Mouse (Mus musculus) hindbrain, embryonic 10.5 days (tissue): ENCODE data around the gene Aspm. TPM values are rescaled to one million over a fixed set of nuclear protein-coding genes. Genes with fewer than 3 reads are reported as not detected.

ENCODE experiments used
- DNase-seq: peaks from one replicate; pipeline ENCODE4 v3.0.0-alpha.2; 2017; ENCODE audit warnings: low spot score
- H3K27ac ChIP-seq: fragments of 300-500 bp; sonication (generic); 2 replicates; pipeline ENCODE4 v1.5.1; 2016; ENCODE audit warnings: mild to moderate bottlenecking, moderate library complexity
- H3K27me3 ChIP-seq: fragments of 300-500 bp; sonication (generic); 2 replicates; pipeline ENCODE4 v1.6.1; 2016; ENCODE audit warnings: mild to moderate bottlenecking; ENCODE audit not compliant: poor library complexity, insufficient read depth, severe bottlenecking
- H3K36me3 ChIP-seq: fragments of 300-500 bp; sonication (generic); 2 replicates; pipeline ENCODE4 v1.6.1; 2016; ENCODE audit warnings: mild to moderate bottlenecking, moderate library complexity
- H3K4me1 ChIP-seq: fragments of 300-500 bp; sonication (generic); replicated peaks from 2 replicates; pipeline ENCODE4 v1.6.1; 2016; ENCODE audit warnings: mild to moderate bottlenecking
- H3K4me3 ChIP-seq: fragments of 300-500 bp; sonication (generic); 2 replicates; pipeline ENCODE4 v1.5.1; 2016; ENCODE audit warnings: mild to moderate bottlenecking, moderate library complexity
- H3K9me3 ChIP-seq: fragments of 300-500 bp; sonication (generic); 2 replicates; pipeline ENCODE4 v1.6.1; 2016; ENCODE audit warnings: mild to moderate bottlenecking, moderate library complexity
- WGBS: fragments of 180-500 bp; shearing (Covaris S2); methylation state at CpG from one replicate; pipeline ENCODE4 v1.1.7; 2016; 5-methylcytosine and 5-hydroxymethylcytosine counted together
- polyA plus RNA-seq: library from polyadenylated mRNA; unstranded; fragments of >200 nt; fragmentation: Nextera tagmentation; extraction: Ambion mirVana; gene quantifications from 2 replicates; pipeline ENCODE4 v1.2.1, GENCODE M21; 2016

Gene Aspm
- polyA plus RNA-seq, 1 experiment from 2014 or later: 16.5 TPM

DNA sequence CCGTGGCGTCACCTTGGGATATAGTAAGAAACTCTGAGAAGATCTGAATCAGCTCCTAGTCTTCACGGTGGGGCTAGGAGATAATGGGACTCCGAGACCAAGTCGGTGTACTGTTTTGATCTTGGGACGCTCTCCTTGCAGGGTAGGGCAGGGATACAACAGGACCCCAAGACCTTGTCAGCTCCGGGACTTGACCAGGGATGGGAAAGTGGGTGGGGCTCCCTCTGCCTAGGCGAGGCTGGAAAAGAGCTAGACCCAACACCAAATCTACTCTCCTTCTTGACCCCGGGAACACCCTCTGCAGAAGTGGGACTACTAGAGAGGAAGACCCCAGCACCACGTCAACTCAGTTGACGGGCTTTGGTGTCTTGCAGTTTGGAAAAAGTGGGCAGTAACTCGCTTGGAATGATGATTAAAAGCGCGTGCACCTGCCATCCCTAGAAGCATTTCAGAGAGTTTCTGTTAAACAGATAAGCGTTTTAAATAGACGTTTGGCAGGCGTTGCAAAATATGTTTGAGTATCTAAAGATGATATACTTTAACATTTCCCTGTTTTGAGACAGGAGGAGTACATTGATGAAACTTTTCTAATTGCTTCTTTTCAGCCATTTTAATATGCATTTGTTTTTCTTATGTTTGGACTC, 776 bp downstream of the Aspm start:
- H3K36me3 ChIP-seq: peaks cover 29% of the 10 kb centered on the region
- peak overlapping the region; percentile 93 for H3K27ac ChIP-seq
- 5% methylated on average over 17 of the region's 17 CpGs for WGBS
- DNase-seq: peak; percentile 49
- H3K9me3 ChIP-seq: no peaks in the 10 kb centered on the region
- peak overlapping the region; percentile 90 for H3K4me3 ChIP-seq
- H3K27me3 ChIP-seq: no peaks in the 10 kb centered on the region
- peaks cover 30% of the 10 kb centered on the region for H3K4me1 ChIP-seq

DNA sequence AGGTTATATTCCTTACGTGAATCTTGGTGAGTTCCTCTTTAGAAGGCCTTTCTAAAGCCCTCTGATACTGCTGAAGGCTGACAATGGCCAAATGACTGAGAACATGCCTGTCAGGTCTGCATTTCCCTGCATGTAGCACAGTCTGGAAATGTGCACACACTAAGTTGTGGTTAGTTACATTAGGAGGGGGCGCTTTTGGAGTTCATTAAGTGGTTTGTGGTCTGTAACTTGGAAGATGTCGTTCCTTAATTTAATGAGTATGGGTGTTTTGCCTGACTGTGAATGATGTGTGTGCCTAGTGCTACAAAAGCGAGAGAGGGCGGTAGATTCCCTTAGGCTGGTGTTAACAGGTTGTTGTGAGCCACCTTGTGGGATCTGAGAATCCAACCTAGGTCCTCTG, 6.2 kb downstream of the Aspm start:
- no peak for DNase-seq
- peaks cover 28% of the 10 kb centered on the region for H3K4me1 ChIP-seq
- peaks cover 80% of the 10 kb centered on the region for H3K36me3 ChIP-seq
- no peak overlapping the region for H3K4me3 ChIP-seq
- WGBS: 90% methylated on average over 5 of the region's 5 CpGs
- H3K27me3 ChIP-seq: no peaks in the 10 kb centered on the region
- H3K9me3 ChIP-seq: no peaks in the 10 kb centered on the region
- no peak overlapping the region for H3K27ac ChIP-seq

- no peak for DNase-seq
- WGBS: 90% methylated on average over 11 of the region's 11 CpGs
- Histone ChIP-seq H3K27ac (no peak overlapping the region), H3K4me1 (peaks cover 2% of the 10 kb centered on the region; the same call in 1 of the 2 replicates), H3K4me3 (no peak overlapping the region), H3K9me3 (no peaks in the 10 kb centered on the region), H3K36me3 (peaks cover 92% of the 10 kb centered on the region), H3K27me3 (no peaks in the 10 kb centered on the region)
Observed at GRCm38 (mm10) chr1:139465936-139466335, 11.4 kb downstream of the Aspm start.

DNA sequence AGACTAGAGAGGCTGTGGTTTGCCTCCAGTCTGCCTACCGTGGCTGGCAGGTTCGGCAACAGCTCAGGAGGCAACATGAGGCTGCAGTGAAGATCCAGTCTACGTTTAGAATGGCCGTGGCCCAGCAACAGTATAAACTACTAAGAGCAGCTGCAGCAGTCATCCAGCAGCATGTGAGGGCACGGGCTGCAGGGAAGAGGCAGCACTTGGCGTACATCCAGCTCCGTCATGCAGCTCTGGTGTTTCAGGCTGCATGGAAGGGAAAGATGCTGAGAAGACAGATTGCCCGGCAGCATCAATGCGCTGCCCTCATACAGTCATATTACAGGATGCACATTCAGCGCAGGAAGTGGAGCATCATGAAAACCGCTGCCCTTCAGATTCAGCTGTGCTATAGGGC, 24.3 kb downstream of the Aspm start:
- Histone ChIP-seq H3K4me3 (no peak overlapping the region), H3K36me3 (peaks cover 98% of the 10 kb centered on the region), H3K9me3 (no peaks in the 10 kb centered on the region), H3K4me1 (no peaks in the 10 kb centered on the region), H3K27ac (no peak overlapping the region), H3K27me3 (no peaks in the 10 kb centered on the region)
- WGBS: 96% methylated on average over 11 of the region's 11 CpGs
- DNase-seq: no peak

GRCm38 (mm10) chr1:139480246-139480645, 25.7 kb downstream of the Aspm start:
- H3K36me3 ChIP-seq: peaks cover 98% of the 10 kb centered on the region
- no peaks in the 10 kb centered on the region for H3K27me3 ChIP-seq
- H3K4me3 ChIP-seq: no peak overlapping the region
- DNase-seq: no peak
- H3K4me1 ChIP-seq: no peaks in the 10 kb centered on the region
- 96% methylated on average over 8 of the region's 8 CpGs for WGBS
- no peak overlapping the region for H3K27ac ChIP-seq
- no peaks in the 10 kb centered on the region for H3K9me3 ChIP-seq

GRCm38 (mm10) chr1:139481146-139481545, 26.6 kb downstream of the Aspm start:
- Histone ChIP-seq H3K9me3 (no peaks in the 10 kb centered on the region), H3K27ac (no peak overlapping the region), H3K4me1 (no peaks in the 10 kb centered on the region), H3K36me3 (peaks cover 98% of the 10 kb centered on the region), H3K27me3 (no peaks in the 10 kb centered on the region), H3K4me3 (no peak overlapping the region)
- no peak for DNase-seq
- 92% methylated on average over 4 of the region's 4 CpGs for WGBS

DNA sequence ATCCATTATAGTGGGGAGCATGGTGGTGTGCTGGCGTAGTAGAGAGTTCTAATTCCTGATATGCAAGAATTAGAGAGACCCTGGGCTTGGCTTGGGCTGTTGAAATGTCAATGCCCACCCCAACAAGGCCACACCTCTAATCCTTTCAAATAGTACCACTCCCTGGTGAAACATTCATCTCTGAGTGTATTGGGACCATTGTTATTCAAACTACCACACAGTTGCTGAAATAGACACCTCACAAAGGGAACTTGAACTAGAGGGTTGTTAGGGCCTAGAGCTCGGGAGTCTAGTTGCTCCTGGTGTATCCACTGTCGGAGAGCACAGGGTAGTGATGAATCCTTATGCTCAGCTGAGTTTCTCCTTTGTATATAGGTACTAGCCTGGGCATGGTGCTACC, 40.1 kb downstream of the Aspm start:
- Histone ChIP-seq H3K4me3 (no peak overlapping the region), H3K36me3 (peaks cover 64% of the 10 kb centered on the region), H3K9me3 (no peaks in the 10 kb centered on the region), H3K27me3 (no peaks in the 10 kb centered on the region), H3K4me1 (no peaks in the 10 kb centered on the region), H3K27ac (no peak overlapping the region)
- WGBS: 81% methylated on average over 3 of the region's 3 CpGs
- DNase-seq: no peak

GRCm38 (mm10) chr1:139495408-139495807, 40.8 kb downstream of the Aspm start:
- Histone ChIP-seq H3K36me3 (peaks cover 56% of the 10 kb centered on the region), H3K9me3 (no peaks in the 10 kb centered on the region), H3K4me3 (no peak overlapping the region), H3K27ac (no peak overlapping the region), H3K4me1 (no peaks in the 10 kb centered on the region), H3K27me3 (no peaks in the 10 kb centered on the region)
- no peak for DNase-seq
- 97% methylated on average over 2 of the region's 2 CpGs for WGBS

- Histone ChIP-seq H3K9me3 (no peaks in the 10 kb centered on the region), H3K36me3 (peaks cover 48% of the 10 kb centered on the region)
- 91% methylated on average over 3 of the region's 3 CpGs for WGBS
Observed at GRCm38 (mm10) chr1:139496212-139496611, 41.6 kb downstream of the Aspm start.

GRCm38 (mm10) chr1:139499751-139500150, 45.2 kb downstream of the Aspm start:
- no peaks in the 10 kb centered on the region for H3K27me3 ChIP-seq
- no peaks in the 10 kb centered on the region for H3K9me3 ChIP-seq
- peaks cover 12% of the 10 kb centered on the region for H3K36me3 ChIP-seq
- no peak overlapping the region for H3K27ac ChIP-seq
- DNase-seq: no peak
- no peaks in the 10 kb centered on the region for H3K4me1 ChIP-seq
- no peak overlapping the region for H3K4me3 ChIP-seq

More at GRCm38 (mm10) chr1:139496212-139496611, 41.6 kb downstream of the Aspm start:
- no peak overlapping the region for H3K27ac ChIP-seq
- H3K4me1 ChIP-seq: no peaks in the 10 kb centered on the region
- no peak overlapping the region for H3K4me3 ChIP-seq
- no peak for DNase-seq
- H3K27me3 ChIP-seq: no peaks in the 10 kb centered on the region

DNA sequence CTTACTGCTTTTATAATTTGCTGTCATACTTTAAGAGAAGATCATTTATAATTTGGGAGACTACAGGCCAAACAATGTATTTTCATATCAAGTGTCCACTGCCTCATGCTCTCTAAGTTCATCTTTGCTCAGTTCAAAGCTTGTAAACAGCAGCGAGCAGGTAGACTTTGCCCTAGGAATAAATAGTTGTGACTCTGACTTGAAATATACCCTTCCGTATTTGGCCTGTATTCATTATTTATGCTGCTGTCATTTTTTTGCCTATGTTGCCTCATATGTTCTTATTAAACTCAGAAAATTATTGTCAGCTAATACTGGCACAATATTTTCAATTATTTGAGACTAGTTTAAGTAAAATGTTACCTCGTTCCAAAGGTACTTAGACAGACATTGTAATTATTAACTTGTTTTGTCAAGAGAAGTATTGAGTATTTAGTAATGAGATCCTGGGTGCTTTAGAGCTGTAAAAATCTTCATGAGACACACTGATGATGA, 46.7 kb downstream of the Aspm start, which contains the start of gene F13b:
TSS of gene F13b (plus strand) at position 445 of the 495 bp plus-strand sequence.
- Histone ChIP-seq H3K4me3 (no peak within 1 kb of the TSS), H3K4me1 (no peaks in the 10 kb centered on the region), H3K27me3 (no peaks in the 10 kb centered on the region), H3K27ac (no peak within 1 kb of the TSS), H3K9me3 (no peaks in the 10 kb centered on the region), H3K36me3 (peaks cover under 1% of the 10 kb centered on the region; the same call in 1 of the 2 replicates)
- 91% methylated on average over 3 of the region's 3 CpGs for WGBS
- DNase-seq: no peak

- WGBS: 88% methylated on average over 12 of the region's 12 CpGs
- H3K9me3 ChIP-seq: no peaks in the 10 kb centered on the region
- no peaks in the 10 kb centered on the region for H3K4me1 ChIP-seq
- DNase-seq: no peak
- H3K27me3 ChIP-seq: no peaks in the 10 kb centered on the region
- H3K36me3 ChIP-seq: no peaks in the 10 kb centered on the region
- no peak overlapping the region for H3K27ac ChIP-seq
- H3K4me3 ChIP-seq: no peak overlapping the region
Observed at GRCm38 (mm10) chr1:139514556-139514955, 60.0 kb downstream of the Aspm start.
